Mouse (Mus musculus) stomach, embryonic 16.5 days (tissue): ENCODE measurements around the gene Slc41a2. TPM values are rescaled to one million over a fixed set of nuclear protein-coding genes. Genes with fewer than 3 reads are reported as not detected.

Experiments used
- ATAC-seq: fragments of 200-750 bp; cut with Nextera tagmentation; 2 replicates; pipeline ENCODE4 v1.8.0; 2017; ENCODE audit warnings: moderate number of reproducible peaks, moderate TSS enrichment; ENCODE audit not compliant: insufficient read depth, low FRiP score
- H3K27ac ChIP-seq: fragments of 300-500 bp; sonication (generic); 2 replicates; pipeline ENCODE4 v1.5.1; 2014; ENCODE audit warnings: low read length
- H3K27me3 ChIP-seq: fragments of 300-500 bp; sonication (generic); 2 replicates; pipeline ENCODE4 v1.6.1; 2014; ENCODE audit warnings: low read length, control low read depth, mixed read lengths; ENCODE audit not compliant: control insufficient read depth, insufficient read depth
- H3K36me3 ChIP-seq: fragments of 300-500 bp; sonication (generic); 2 replicates; pipeline ENCODE4 v1.6.1; 2014; ENCODE audit warnings: low read length; ENCODE audit not compliant: control insufficient read depth, insufficient read depth
- H3K4me1 ChIP-seq: fragments of 300-500 bp; sonication (generic); 2 replicates; pipeline ENCODE4 v1.6.1; 2014; ENCODE audit warnings: low read length, control low read depth, mixed read lengths; ENCODE audit not compliant: control insufficient read depth, insufficient read depth
- H3K4me2 ChIP-seq: fragments of 300-500 bp; sonication (generic); 2 replicates; pipeline ENCODE4 v1.6.1; 2014; ENCODE audit warnings: low read depth, low read length, mixed read lengths
- H3K4me3 ChIP-seq: fragments of 300-500 bp; sonication (generic); replicated peaks from 2 replicates; pipeline ENCODE4 v1.5.1; 2014; ENCODE audit warnings: mild to moderate bottlenecking, low read length
- H3K9ac ChIP-seq: fragments of 300-500 bp; sonication (generic); 2 replicates; pipeline ENCODE4 v1.6.1; 2014; ENCODE audit warnings: low read length
- H3K9me3 ChIP-seq: fragments of 300-500 bp; sonication (generic); replicated peaks from 2 replicates; pipeline ENCODE4 v1.6.1; 2016; ENCODE audit warnings: low read length, control low read depth; ENCODE audit not compliant: control insufficient read depth
- WGBS: fragments of 180-500 bp; shearing (Covaris S2); extraction: QIAGEN DNeasy Blood & Tissue Kit; methylation state at CpG from one replicate; pipeline ENCODE4 v1.1.7; 2014; 5-methylcytosine and 5-hydroxymethylcytosine counted together
- polyA plus RNA-seq: library from polyadenylated mRNA; unstranded; fragments of >200 nt; fragmentation: Nextera tagmentation; extraction: Ambion mirVana; gene quantifications from 2 replicates; pipeline ENCODE4 v1.2.1, GENCODE M21; 2015

Slc41a2 gene
- polyA plus RNA-seq, 1 experiment from 2014 or later: 1.0 TPM

- no peak overlapping the region for H3K4me3 ChIP-seq
- 55% methylated on average over 7 of the region's 7 CpGs for WGBS
- H3K27ac ChIP-seq: no peak overlapping the region
- H3K27me3 ChIP-seq: no peaks in the 10 kb centered on the region
- no peaks in the 10 kb centered on the region for H3K9me3 ChIP-seq
- no peaks in the 10 kb centered on the region for H3K36me3 ChIP-seq
- no peak overlapping the region for H3K4me2 ChIP-seq
- no peak for ATAC-seq
- H3K9ac ChIP-seq: peak overlapping the region; percentile 2; the same call in 1 of the 2 replicates
- H3K4me1 ChIP-seq: peaks cover 13% of the 10 kb centered on the region; the same call in 1 of the 2 replicates
Observed at GRCm38 (mm10) chr10:83184480-83185069, 153.1 kb downstream of the Slc41a2 start.

- Histone ChIP-seq H3K9ac (peak overlapping the region; percentile 2; the same call in 1 of the 2 replicates), H3K4me2 (no peak overlapping the region), H3K36me3 (no peaks in the 10 kb centered on the region; the same call in 1 of the 2 replicates), H3K9me3 (no peaks in the 10 kb centered on the region), H3K27ac (no peak overlapping the region), H3K4me3 (no peak overlapping the region), H3K27me3 (no peaks in the 10 kb centered on the region), H3K4me1 (peaks cover 14% of the 10 kb centered on the region; the same call in 1 of the 2 replicates)
- no peak for ATAC-seq
- WGBS: 48% methylated on average over 12 of the region's 12 CpGs
Observed at GRCm38 (mm10) chr10:83183634-83184479, 153.8 kb downstream of the Slc41a2 start.

- Histone ChIP-seq H3K36me3 (no peaks in the 10 kb centered on the region; the same call in 1 of the 2 replicates), H3K27ac (no peak overlapping the region), H3K4me3 (no peak overlapping the region), H3K9ac (no peak overlapping the region), H3K9me3 (no peaks in the 10 kb centered on the region), H3K27me3 (no peaks in the 10 kb centered on the region), H3K4me1 (peaks cover 20% of the 10 kb centered on the region), H3K4me2 (no peak overlapping the region)
- ATAC-seq: no peak
- 38% methylated on average over 8 of the region's 8 CpGs for WGBS
Observed at GRCm38 (mm10) chr10:83182573-83182960, 155.1 kb downstream of the Slc41a2 start.

GRCm38 (mm10) chr10:83181831-83182572 lies 155.7 kb downstream of the Slc41a2 start:
- WGBS: 75% methylated on average over 15 of the region's 15 CpGs
- no peak overlapping the region for H3K4me2 ChIP-seq
- no peaks in the 10 kb centered on the region for H3K27me3 ChIP-seq
- no peaks in the 10 kb centered on the region for H3K9me3 ChIP-seq
- peaks cover 26% of the 10 kb centered on the region for H3K4me1 ChIP-seq
- no peak for ATAC-seq
- H3K4me3 ChIP-seq: no peak overlapping the region
- H3K9ac ChIP-seq: no peak overlapping the region
- H3K36me3 ChIP-seq: no peaks in the 10 kb centered on the region; the same call in 1 of the 2 replicates
- no peak overlapping the region for H3K27ac ChIP-seq

Other genes starting within 250 kb of the Slc41a2 start
- 0.60 and 0.61 TPM in 2 replicates for gene D10Wsu102e, start 22.3 kb upstream of the Slc41a2 start, polyA plus RNA-seq
- gene Aldh1l2, start 196.3 kb upstream of the Slc41a2 start, polyA plus RNA-seq: 2.5 and 2.9 TPM in 2 replicates
- gene Washc4, start 205.9 kb upstream of the Slc41a2 start, polyA plus RNA-seq: 36.5 and 42.8 TPM in 2 replicates